Mouse (Mus musculus) ES-E14 (cell line): Measurements from ENCODE around the gene Primpol. TPM values are rescaled to one million over a fixed set of nuclear protein-coding genes. Genes with fewer than 3 reads are reported as not detected.

Experiments
- DNase-seq: peaks from one replicate; pipeline ENCODE4 v3.0.0-alpha.2; 2013; ENCODE audit warnings: low read depth, low spot score
- H3K27ac ChIP-seq: 2 replicates; pipeline ENCODE4 v1.5.1; 2012; ENCODE audit warnings: low read depth, mild to moderate bottlenecking, low read length, moderate library complexity, mixed read lengths; ENCODE audit not compliant: poor library complexity, insufficient read depth, severe bottlenecking
- H3K36me3 ChIP-seq: 2 replicates; pipeline ENCODE4 v1.6.1; 2012; ENCODE audit warnings: mild to moderate bottlenecking, low read length, moderate library complexity, mixed read lengths; ENCODE audit not compliant: control insufficient read depth, poor library complexity, insufficient read depth, severe bottlenecking
- H3K4me1 ChIP-seq, 2 experiments: fragments of 150-350 bp in 1 of 2; sonication (generic) in 1 of 2; 2 replicates each; pipeline ENCODE4 v1.6.1; 2012; ENCODE audit warnings: low read length in 2 of 2, mild to moderate bottlenecking in 1 of 2, mixed read lengths in 1 of 2; ENCODE audit not compliant: control insufficient read depth in 2 of 2, insufficient read depth in 2 of 2, poor library complexity in 1 of 2
- H3K4me3 ChIP-seq, 2 experiments: fragments of 150-350 bp in 1 of 2; sonication (generic) in 1 of 2; 2 replicates each; pipeline ENCODE4 v1.5.1; 2012; ENCODE audit warnings: low read length in 2 of 2, low read depth in 1 of 2, mild to moderate bottlenecking in 1 of 2, mixed read lengths in 1 of 2; ENCODE audit not compliant: insufficient read depth in 1 of 2, poor library complexity in 1 of 2, severe bottlenecking in 1 of 2
- H3K9ac ChIP-seq: 2 replicates; pipeline ENCODE4 v1.6.1; 2012; ENCODE audit warnings: low read depth, mild to moderate bottlenecking, low read length, mixed read lengths; ENCODE audit not compliant: poor library complexity, insufficient read depth, severe bottlenecking
- H3K9me3 ChIP-seq: fragments of 150-350 bp; sonication (generic); 2 replicates; pipeline ENCODE4 v1.6.1; 2012; ENCODE audit warnings: low read depth, mild to moderate bottlenecking, low read length; ENCODE audit not compliant: control insufficient read depth, insufficient read depth
- CHD2 ChIP-seq: IDR thresholded peaks from 2 replicates; pipeline ENCODE4 v1.6.1; 2014; ENCODE audit warnings: mild to moderate bottlenecking, low read depth, low read length, inconsistent platforms
- HCFC1 ChIP-seq: IDR thresholded peaks from 2 replicates; pipeline ENCODE4 v1.6.1; 2012; ENCODE audit warnings: low read length, inconsistent platforms, borderline replicate concordance; ENCODE audit not compliant: insufficient read depth
- MAFK ChIP-seq: IDR thresholded peaks from 2 replicates; pipeline ENCODE4 v1.6.1; 2014; ENCODE audit warnings: mild to moderate bottlenecking, low read depth, low read length, inconsistent platforms; ENCODE audit not compliant: insufficient read depth
- ZC3H11A ChIP-seq: IDR thresholded peaks from 2 replicates; pipeline ENCODE4 v1.6.1; 2012; ENCODE audit warnings: low read depth, mild to moderate bottlenecking, inconsistent platforms, low read length, borderline replicate concordance
- ZNF384 ChIP-seq: IDR thresholded peaks from 2 replicates; pipeline ENCODE4 v1.6.1; 2012; ENCODE audit warnings: low read depth, low read length, inconsistent platforms
- in situ Hi-C, 2 experiments: fragments of 600-800 bp; cut with MboI; formaldehyde crosslinking; loops; one replicate each; pipeline ENCODE4 v1.15.1; 2025; ENCODE audit warnings: low sequenced_read_pairs in 2 of 2, inconsistent platforms in 1 of 2; ENCODE audit not compliant: unreplicated experiment in 2 of 2
- total RNA-seq: library from RNA; depleted of rRNA; stranded (reverse); fragments of 300-350 nt; gene quantifications from 2 replicates; pipeline ENCODE4 v1.2.3, GENCODE M21; 2012

Primpol gene
- total RNA-seq, 1 experiment: 6.6 TPM

DNA sequence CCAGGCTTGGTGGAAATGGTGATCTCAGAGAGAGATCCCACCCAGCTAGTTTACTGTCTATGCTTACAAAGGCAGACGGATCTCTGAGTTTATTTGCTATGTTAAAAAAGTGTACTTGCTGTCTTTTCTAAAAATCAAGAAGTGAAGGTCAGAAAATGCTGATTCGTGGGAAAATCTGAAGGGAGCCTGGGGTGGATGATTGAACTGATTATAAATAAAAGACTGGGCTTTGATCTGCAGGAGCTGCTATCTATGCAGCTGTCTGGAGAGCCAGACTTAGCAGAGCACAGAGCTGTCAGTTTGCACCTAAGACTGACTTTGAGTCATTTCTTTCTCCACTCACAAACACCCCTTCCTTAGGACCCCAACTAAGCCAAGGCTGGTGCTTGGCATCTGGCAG lies 19.6 kb downstream of the Primpol start:
- Histone ChIP-seq H3K9me3 (no peaks in the 10 kb centered on the region), H3K4me1 (no peaks in the 10 kb centered on the region), H3K9ac (no peak overlapping the region), H3K27ac (no peak overlapping the region), H3K4me3 (no peak overlapping the region), H3K36me3 (peaks cover 7% of the 10 kb centered on the region; the same call in 1 of the 2 replicates)
- TF ChIP-seq MAFK (peak; percentile 42; the same call in 1 of the 2 replicates), ZNF384 (no peak)
- DNase-seq: no peak
- in situ Hi-C loops: no loop called here

- no peak for TF ChIP-seq ZNF384
- TF ChIP-seq HCFC1: no peak
- no peak for TF ChIP-seq ZC3H11A
- TF ChIP-seq MAFK: no peak
- no peak for TF ChIP-seq CHD2
- DNase-seq: no peak
- Histone ChIP-seq H3K9me3 (no peaks in the 10 kb centered on the region), H3K36me3 (peaks cover 7% of the 10 kb centered on the region; the same call in 1 of the 2 replicates), H3K9ac (no peak overlapping the region), H3K4me1 (no peaks in the 10 kb centered on the region), H3K27ac (no peak overlapping the region), H3K4me3 (no peak overlapping the region)
- in situ Hi-C loops: no loop called here
These were observed 20.5 kb downstream of the Primpol start for GRCm38 (mm10) chr8:46596530-46596929.

- H3K9ac ChIP-seq: no peak overlapping the region
- in situ Hi-C loops: no loop called here
- H3K9me3 ChIP-seq: no peaks in the 10 kb centered on the region
- H3K4me1 ChIP-seq: no peaks in the 10 kb centered on the region
- no peak overlapping the region for H3K27ac ChIP-seq
- no peak for DNase-seq
- no peak for TF ChIP-seq HCFC1
- no peak for TF ChIP-seq ZC3H11A
- TF ChIP-seq MAFK: no peak
- TF ChIP-seq ZNF384: no peak
- no peak for TF ChIP-seq CHD2
- H3K4me3 ChIP-seq: no peak overlapping the region
- peaks cover 7% of the 10 kb centered on the region; the same call in 1 of the 2 replicates for H3K36me3 ChIP-seq
These were observed 21.4 kb downstream of the Primpol start for GRCm38 (mm10) chr8:46595593-46595992.

DNA sequence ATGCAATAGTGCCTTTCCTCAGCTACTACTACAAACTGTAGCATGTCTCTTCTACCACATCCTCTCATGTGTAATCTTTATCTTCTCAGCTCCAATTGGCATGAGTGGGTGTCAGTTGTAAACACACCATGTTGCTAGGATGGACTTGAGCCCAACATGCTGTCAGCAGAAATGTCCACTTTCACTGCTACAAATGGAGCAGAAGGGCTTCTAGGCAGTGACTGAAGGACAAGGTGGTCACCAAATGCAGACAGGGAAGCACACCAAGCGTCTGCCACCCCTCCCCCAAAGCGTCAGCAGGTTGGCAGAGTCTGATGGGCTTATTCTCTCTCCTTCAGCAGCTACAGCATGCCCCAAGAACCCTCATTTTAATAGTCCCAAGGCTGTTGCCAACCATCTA lies 23.2 kb downstream of the Primpol start:
- no peak for TF ChIP-seq MAFK
- TF ChIP-seq HCFC1: no peak
- no peak for TF ChIP-seq ZNF384
- TF ChIP-seq ZC3H11A: no peak
- TF ChIP-seq CHD2: no peak
- Histone ChIP-seq H3K9me3 (no peaks in the 10 kb centered on the region), H3K36me3 (peaks cover 7% of the 10 kb centered on the region; the same call in 1 of the 2 replicates), H3K27ac (no peak overlapping the region), H3K4me3 (no peak overlapping the region), H3K4me1 (no peaks in the 10 kb centered on the region), H3K9ac (no peak overlapping the region)
- in situ Hi-C loops: no loop called here
- no peak for DNase-seq

DNA sequence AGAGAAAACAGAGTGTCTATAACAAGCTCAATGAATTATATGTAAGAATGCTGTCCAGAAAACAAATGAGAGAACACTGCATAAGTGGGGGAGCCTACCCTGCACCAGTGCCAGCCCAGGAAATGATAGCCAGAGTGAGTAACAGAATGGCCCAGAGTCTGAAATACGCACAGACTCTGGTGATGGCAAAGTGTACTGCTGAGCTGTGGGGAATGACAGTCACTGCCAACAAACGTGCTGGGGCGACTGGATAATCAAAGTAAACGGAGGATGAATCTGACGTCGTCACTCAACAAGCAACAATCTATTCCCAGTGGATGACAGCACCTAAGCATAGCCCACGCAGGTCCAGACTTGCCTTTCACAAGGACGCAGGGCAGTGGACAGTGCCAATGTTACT lies 23.9 kb downstream of the Primpol start:
- H3K4me1 ChIP-seq: no peaks in the 10 kb centered on the region
- no peak overlapping the region for H3K4me3 ChIP-seq
- H3K27ac ChIP-seq: no peak overlapping the region
- H3K36me3 ChIP-seq: peaks cover 7% of the 10 kb centered on the region; the same call in 1 of the 2 replicates
- no peak for DNase-seq
- TF ChIP-seq HCFC1 (no peak), ZC3H11A (no peak), ZNF384 (no peak), MAFK (no peak), CHD2 (no peak)
- no peaks in the 10 kb centered on the region for H3K9me3 ChIP-seq
- H3K9ac ChIP-seq: no peak overlapping the region
- in situ Hi-C loops: no loop called here
